Mouse (Mus musculus) megakaryocyte, embryonic 14.5 days (primary cell): Measurements from ENCODE around the gene Pcif1. TPM values are rescaled to one million over a fixed set of nuclear protein-coding genes. Genes with fewer than 3 reads are reported as not detected.
"Not testable (repeated sequence)": the region's sequence is repeated elsewhere in the genome, so short reads cannot be mapped to it uniquely, and the experiment has no call there.

ENCODE experiments used
- H3K27me3 ChIP-seq: replicated peaks from 2 replicates; pipeline ENCODE3; 2012; ENCODE audit warnings: inconsistent platforms
- H3K36me3 ChIP-seq: replicated peaks from 2 replicates; pipeline ENCODE3; 2012; ENCODE audit warnings: low read length, inconsistent platforms, mixed read lengths
- H3K4me1 ChIP-seq: 2 replicates; pipeline ENCODE4 v1.6.1; 2012; ENCODE audit warnings: inconsistent platforms
- H3K4me3 ChIP-seq: replicated peaks from 2 replicates; pipeline ENCODE3; 2012; ENCODE audit warnings: moderate library complexity, mild to moderate bottlenecking, inconsistent platforms
- H3K9me3 ChIP-seq: 2 replicates; pipeline ENCODE4 v1.6.1; 2012; ENCODE audit warnings: inconsistent platforms
- FLI1 ChIP-seq: IDR thresholded peaks from 2 replicates; pipeline ENCODE4 v1.6.1; 2012; ENCODE audit warnings: low read length, inconsistent platforms, mixed read lengths
- GATA1 ChIP-seq: IDR thresholded peaks from 3 replicates; pipeline ENCODE4 v1.6.1; 2012; ENCODE audit warnings: mixed read lengths, low read length, inconsistent platforms, borderline replicate concordance
- polyA plus RNA-seq: library from polyadenylated mRNA; stranded (reverse); fragments of >175 nt; gene quantifications from 2 replicates; pipeline ENCODE4 v1.2.3, GENCODE M21; 2012; ENCODE audit warnings: low replicate concordance; ENCODE audit not compliant: insufficient read depth

The Pcif1 gene
- 120 and 158 TPM in 2 replicates for polyA plus RNA-seq

DNA sequence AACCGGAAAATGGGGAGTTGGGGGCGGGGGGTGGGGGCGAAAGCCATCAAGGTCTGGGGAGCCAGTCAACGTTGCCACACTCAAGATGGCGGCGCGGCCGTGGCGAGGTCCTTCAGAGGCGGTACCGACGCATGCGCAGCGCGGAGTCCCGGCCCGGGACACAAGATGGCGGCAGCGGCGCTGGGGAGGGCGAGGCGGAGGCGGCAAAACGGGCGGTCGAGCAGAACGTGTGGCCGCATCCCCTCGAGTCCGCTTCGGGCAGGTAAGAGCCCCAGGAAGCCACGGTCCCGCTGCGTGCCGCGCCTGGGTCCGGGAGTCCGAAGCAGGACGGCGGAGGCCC, at the start of gene Pcif1:
Gene Pcif1 (plus strand): TSS at position 77 of the 340 bp plus-strand sequence.
- Histone ChIP-seq H3K4me3 (peak within 1 kb of the TSS; percentile 97), H3K9me3 (no peaks in the 10 kb centered on the region), H3K36me3 (peaks cover 24% of the 10 kb centered on the region), H3K27me3 (no peaks in the 10 kb centered on the region), H3K4me1 (peaks cover 47% of the 10 kb centered on the region)
- TF ChIP-seq FLI1 (no peak), GATA1 (no peak)

DNA sequence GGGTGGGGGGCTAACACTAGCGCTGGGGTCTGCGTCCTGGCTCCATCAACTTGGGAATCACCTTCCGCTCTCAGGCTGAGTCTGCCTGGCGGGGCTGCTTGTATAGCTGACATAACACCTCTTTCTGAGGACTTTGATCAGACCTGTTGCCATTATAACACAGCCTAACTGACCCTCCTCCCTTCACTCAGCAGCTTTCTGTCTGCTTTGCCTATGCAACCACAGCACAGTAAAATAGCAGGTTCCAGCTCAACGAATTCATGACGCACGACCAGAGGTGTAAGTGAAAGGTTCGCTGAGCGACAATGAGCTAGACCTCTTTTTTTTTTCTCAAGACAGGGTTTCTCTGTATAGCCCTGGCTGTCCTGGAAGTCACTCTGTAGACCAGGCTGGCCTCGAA, 48.1 kb upstream of the Pcif1 start:
- no peak overlapping the region for H3K4me3 ChIP-seq
- peaks cover 42% of the 10 kb centered on the region for H3K36me3 ChIP-seq
- H3K27me3 ChIP-seq = peaks cover 3% of the 10 kb centered on the region
- TF ChIP-seq GATA1 (no peak), FLI1 (no peak)
- no peaks in the 10 kb centered on the region for H3K9me3 ChIP-seq
- H3K4me1 ChIP-seq = peaks cover 53% of the 10 kb centered on the region

DNA sequence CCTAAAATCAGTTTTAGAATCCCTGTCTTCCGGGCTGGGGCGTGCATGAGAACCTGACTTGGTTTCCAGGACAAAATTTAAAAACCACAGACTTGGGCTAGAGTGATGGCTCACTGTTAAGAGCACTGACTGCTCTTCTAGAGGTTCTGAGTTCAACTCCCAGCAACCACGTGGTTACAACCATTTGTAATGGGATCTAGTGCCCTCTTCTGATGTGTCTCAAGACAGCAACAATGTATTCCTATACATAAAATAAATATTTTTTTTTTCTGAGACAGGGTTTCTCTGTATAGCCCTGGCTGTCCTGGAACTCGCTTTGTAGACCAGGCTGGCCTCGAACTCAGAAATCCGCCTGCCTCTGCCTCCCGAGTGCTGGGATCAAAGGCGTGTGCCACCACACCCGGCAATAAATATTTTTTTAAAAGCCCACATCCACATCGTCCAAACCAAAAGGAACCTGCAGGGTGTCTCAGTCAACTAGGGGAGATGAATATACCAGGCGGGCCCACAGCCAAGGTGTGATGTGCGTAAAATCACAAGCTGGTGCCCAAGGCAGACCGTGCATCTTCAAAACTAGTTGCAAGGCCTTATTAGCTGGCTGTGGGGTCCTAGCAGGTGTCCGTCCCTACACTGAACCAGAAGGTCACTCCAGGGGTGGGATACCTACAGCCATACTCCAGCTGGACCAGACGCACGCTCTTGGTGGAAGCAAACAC, 46.9 kb upstream of the Pcif1 start:
- H3K4me3 ChIP-seq = peak overlapping the region; percentile 99

DNA sequence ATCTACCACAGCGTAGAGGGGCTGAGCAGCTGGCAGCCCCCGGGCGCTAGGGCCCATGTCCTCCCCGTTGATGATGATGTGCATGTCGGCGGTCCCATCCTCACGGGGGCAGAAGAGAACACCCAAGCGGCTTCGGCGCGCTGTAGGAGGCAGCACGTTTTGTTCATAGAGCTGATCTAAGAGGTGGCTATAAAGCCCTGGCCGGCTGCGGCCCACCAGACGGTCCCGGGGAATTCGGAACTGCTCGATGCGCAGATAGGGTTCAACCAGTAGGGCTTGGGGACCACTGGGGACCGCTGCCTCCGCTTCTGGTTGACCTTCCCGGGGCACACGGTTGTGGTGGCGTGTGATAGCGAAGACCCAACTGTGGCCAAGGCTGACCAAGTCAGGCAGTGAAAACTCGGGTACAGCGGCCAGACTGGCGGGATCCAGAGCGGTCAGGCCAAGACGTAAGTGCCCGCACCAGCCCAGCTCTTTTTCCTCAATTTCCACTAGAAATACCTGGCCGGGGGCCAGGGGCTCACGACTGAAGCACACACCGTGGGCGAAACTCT, 46.3 kb upstream of the Pcif1 start, which contains the start of gene Ctsa:
Gene Ctsa (plus strand): TSS at position 126 of the 554 bp plus-strand sequence.
- Histone ChIP-seq H3K27me3 (peaks cover 3% of the 10 kb centered on the region), H3K4me1 (peaks cover 42% of the 10 kb centered on the region), H3K36me3 (peaks cover 41% of the 10 kb centered on the region), H3K9me3 (no peaks in the 10 kb centered on the region), H3K4me3 (peak within 1 kb of the TSS; percentile 99)
- TF ChIP-seq FLI1 (no peak), GATA1 (no peak)

More for the DNA sequence above, 46.9 kb upstream of the Pcif1 start:
- Histone ChIP-seq H3K27me3 (peaks cover 3% of the 10 kb centered on the region), H3K9me3 (no peaks in the 10 kb centered on the region), H3K4me1 (peaks cover 45% of the 10 kb centered on the region), H3K36me3 (peaks cover 42% of the 10 kb centered on the region)
- no peak for TF ChIP-seq GATA1
- TF ChIP-seq FLI1 = no peak

DNA sequence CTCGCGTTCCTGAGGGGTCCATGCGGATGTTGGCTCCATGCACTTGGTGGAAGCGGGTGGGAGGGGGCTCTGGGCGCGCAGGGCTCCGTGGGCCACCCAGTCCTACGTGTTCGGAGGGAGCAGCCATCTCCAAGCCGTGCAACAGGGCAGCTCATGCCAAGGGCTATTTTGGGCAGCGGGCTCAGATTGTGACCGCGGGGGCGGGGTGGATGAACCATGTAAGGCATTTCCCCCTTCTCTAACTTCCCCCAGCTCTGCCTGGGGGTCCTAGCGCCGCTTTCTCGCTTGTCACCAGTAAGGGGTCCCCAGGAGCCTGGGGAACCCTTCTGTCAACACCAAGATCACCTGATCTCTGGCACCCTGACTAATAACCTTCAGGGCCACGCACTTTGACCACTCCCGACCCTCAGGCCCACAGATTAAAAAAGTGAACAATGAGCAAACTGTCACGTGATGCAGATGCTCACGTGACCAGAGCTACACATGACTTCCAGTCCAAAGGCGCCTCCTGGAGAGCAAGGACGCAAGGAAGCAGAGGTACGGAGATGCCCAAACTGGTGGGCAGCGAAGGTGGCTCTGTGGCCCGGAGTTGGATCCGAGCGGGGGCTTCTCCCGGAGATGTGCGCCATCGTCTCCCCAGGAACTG, 45.7 kb upstream of the Pcif1 start, which contains the start of gene Neurl2:
Gene Neurl2 (minus strand): TSS at position 143 of the 646 bp plus-strand sequence.
- peaks cover 42% of the 10 kb centered on the region for H3K4me1 ChIP-seq
- H3K9me3 ChIP-seq = no peaks in the 10 kb centered on the region
- TF ChIP-seq GATA1 (no peak), FLI1 (no peak)
- H3K4me3 ChIP-seq = peak within 1 kb of the TSS; percentile 99
- peaks cover 41% of the 10 kb centered on the region for H3K36me3 ChIP-seq
- H3K27me3 ChIP-seq = peaks cover 3% of the 10 kb centered on the region

DNA sequence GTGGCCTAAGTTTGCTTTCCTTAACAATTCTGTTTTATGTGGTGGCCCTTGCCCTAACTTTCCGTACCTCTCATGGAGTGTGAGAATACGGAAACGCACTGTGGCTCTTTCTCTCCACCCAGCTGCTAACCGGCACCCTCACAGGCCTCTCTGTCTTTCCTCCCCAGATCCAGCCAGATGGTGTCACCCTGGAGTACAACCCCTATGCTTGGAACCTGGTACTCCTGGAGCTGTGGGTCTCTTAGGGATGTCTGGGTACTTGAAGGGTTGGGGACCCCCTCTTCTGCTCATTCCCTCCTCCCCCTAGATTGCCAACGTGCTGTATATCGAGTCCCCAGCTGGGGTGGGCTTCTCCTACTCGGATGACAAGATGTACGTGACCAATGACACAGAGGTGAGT, 44.6 kb upstream of the Pcif1 start:
- Histone ChIP-seq H3K36me3 (peaks cover 45% of the 10 kb centered on the region), H3K4me3 (peak overlapping the region; percentile 99), H3K27me3 (peaks cover 3% of the 10 kb centered on the region), H3K9me3 (no peaks in the 10 kb centered on the region), H3K4me1 (peaks cover 42% of the 10 kb centered on the region)
- TF ChIP-seq FLI1 (no peak), GATA1 (no peak)

DNA sequence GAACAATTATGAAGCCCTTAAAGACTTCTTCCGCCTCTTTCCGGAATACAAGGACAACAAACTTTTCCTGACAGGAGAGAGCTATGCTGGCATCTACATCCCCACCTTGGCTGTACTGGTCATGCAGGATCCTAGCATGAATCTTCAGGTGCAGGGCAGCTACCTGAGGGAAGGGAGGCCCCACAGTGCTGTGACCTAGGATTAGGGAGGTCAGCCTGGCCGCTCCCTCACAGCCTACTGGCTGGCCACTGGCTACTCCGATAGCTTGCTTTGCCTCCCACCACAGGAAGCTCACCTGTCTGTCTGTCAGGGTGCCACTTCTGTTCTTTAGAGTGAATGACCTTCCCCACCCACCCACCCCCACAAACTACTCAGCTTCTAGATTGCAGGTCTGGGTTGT, 43.9 kb upstream of the Pcif1 start:
- peaks cover 3% of the 10 kb centered on the region for H3K27me3 ChIP-seq
- H3K4me1 ChIP-seq = peaks cover 40% of the 10 kb centered on the region
- peak overlapping the region; percentile 99 for H3K4me3 ChIP-seq
- peaks cover 51% of the 10 kb centered on the region for H3K36me3 ChIP-seq
- no peaks in the 10 kb centered on the region for H3K9me3 ChIP-seq
- no peak for TF ChIP-seq GATA1

DNA sequence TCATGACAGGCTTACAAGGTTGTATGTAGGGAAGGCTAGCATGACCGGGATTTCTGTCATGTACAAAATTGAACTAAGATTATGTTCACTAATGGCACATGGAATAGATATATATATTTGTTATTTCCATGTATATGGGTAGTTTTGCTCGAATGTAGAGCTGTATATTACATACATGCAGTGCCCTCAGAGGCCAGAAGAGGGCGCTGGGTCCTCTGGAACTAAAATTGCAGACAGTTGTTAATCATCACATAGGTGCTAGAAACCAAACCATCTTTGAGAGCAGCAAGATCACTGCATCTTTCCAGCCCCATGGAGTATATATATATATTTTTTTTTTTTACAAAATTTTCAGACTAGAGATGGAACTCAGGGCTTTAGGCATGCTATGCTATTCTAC, 33.3 kb upstream of the Pcif1 start:
- Histone ChIP-seq H3K36me3 (peaks cover 5% of the 10 kb centered on the region), H3K27me3 (peaks cover 37% of the 10 kb centered on the region)
- TF ChIP-seq FLI1 (no peak), GATA1 (no peak)

DNA sequence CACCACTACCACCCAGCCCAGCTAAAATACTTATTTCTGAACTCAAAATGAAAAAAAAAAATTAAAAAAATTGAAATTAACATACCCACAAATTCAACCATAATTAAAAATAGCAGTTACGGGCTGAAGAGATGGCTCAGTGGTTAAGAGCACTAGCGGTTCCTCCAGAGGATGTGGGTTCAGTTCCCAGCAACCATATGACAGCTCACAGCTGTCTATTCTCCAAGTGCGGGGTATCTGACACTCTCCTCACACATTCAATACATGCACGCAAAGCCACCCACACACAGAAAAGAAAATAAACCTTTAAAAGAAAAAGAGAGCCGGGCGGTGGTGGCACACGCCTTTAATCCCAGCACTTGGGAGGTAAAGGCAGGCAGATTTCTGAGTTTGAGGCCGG, 29.0 kb upstream of the Pcif1 start:
- peaks cover 5% of the 10 kb centered on the region for H3K36me3 ChIP-seq
- peaks cover 51% of the 10 kb centered on the region for H3K27me3 ChIP-seq
- peaks cover 10% of the 10 kb centered on the region for H3K9me3 ChIP-seq
- H3K4me1 ChIP-seq = peaks cover 18% of the 10 kb centered on the region
- TF ChIP-seq GATA1 (no peak), FLI1 (no peak)
- no peak overlapping the region for H3K4me3 ChIP-seq

More for the DNA sequence above, 33.3 kb upstream of the Pcif1 start:
- Histone ChIP-seq H3K9me3 (peaks cover 10% of the 10 kb centered on the region), H3K4me3 (no peak overlapping the region), H3K4me1 (peaks cover 12% of the 10 kb centered on the region)

DNA sequence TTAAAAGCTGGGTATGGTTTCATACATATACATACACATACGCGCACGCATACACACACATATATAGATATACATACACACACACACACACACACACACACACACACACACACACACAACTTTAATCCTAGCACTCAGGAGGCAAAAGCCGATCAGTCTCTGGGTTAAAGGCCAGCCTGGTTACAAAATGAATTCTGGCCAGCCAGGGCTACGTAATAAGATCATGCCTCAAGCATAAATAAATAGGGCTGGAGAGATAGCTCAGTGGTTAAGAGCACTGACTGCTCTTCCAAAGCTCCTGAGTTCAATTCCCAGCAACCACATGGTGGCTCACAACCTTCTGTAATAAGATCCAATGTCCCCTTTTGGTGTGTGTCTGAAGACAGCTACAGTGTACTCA, 23.5 kb upstream of the Pcif1 start:
- not testable (repeated sequence) for H3K4me3 ChIP-seq, H3K9me3 ChIP-seq, H3K36me3 ChIP-seq
- Histone ChIP-seq H3K27me3 (peaks cover 75% of the 10 kb centered on the region), H3K4me1 (peaks cover 47% of the 10 kb centered on the region)
